Mouse (Mus musculus) olfactory bulb, adult 2 months (tissue): ENCODE results near the gene Ccnl2.

Experiments used
- CTCF ChIP-seq: fragments of 200-500 bp; IDR thresholded peaks from 2 replicates; pipeline ENCODE4 v1.5.1; 2012; ENCODE audit warnings: low read depth, mild to moderate bottlenecking, low read length, moderate library complexity; ENCODE audit not compliant: insufficient read depth
- POLR2A ChIP-seq: fragments of 200-500 bp; IDR thresholded peaks from 2 replicates; pipeline ENCODE4 v1.6.1; 2012; ENCODE audit warnings: mild to moderate bottlenecking, low read depth, low read length, moderate library complexity; ENCODE audit not compliant: insufficient read depth

DNA sequence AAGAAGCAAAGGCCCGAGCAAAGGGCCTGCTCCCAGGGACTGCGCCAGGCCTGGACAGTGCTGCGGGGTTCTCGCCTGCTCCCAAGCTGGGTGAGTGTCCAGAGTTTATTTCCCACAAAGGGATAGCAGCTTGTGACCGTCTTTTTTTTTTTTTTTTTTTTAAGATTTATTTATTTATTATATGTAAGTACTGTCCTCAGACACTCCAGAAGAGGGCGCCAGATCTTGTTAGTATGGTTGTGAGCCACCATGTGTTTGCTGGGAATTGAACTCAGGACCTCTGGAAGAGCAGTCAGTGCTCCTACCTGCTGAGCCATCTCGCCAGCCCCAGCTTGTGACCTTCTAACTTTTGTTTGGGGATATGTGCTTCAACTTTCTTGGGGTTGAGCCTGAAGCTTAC is 8.7 kb downstream of the Ccnl2 start:
- no peak for TF ChIP-seq CTCF
- TF ChIP-seq POLR2A: no peak
